In the genomic region with DNA sequence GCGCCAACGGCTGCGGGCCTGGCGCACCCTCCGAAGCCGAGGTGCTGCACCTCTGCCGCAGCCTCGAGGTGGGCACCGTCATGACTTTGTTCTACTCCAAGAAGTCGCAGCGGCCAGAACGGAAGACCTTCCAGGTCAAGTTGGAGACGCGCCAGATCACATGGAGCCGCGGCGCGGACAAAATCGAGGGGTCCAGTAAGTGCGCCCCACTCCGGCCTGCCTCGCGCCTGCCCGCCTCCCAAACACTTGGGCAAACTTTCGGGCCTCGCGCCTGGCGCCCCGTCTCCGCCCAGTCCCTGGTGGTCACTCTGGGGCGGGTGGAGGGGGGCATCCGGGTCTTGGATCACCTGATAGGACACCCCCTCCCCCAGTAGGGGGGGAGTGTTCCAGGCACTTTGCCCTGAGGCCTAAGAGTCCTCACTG, we compare ENCODE assay signal across 8 mouse cellular contexts. TPM values are rescaled to one million over a fixed set of nuclear protein-coding genes. Genes with fewer than 3 reads are reported as not detected.
DNase-seq lines count a peak whose midpoint lies in the region; ATAC-seq and TF ChIP-seq lines count a peak whose summit lies in the region.

No protein-coding gene starts in this region.

- peak overlapping the region; percentile 88 for H3K4me2 ChIP-seq in forebrain, embryonic 13.5 days

- H3K27me3 ChIP-seq in E14TG2a.4 (ENCODE audit: insufficient read depth, low read length): peaks cover 10% of the 10 kb centered on the region; the same call in 1 of the 2 replicates
- no peaks in the 10 kb centered on the region for H3K27me3 ChIP-seq in forebrain, embryonic 13.5 days

- intact Hi-C loops in heart, postnatal 10 days (cut with DNase I): loop anchor here (2.0 to 5.0 kb wide), 3 partner anchors 33 to 155 kb away; no protein-coding TSS in a partner anchor

- H3K4me3 ChIP-seq in E14TG2a.4 (replicated peaks; ENCODE audit: low read length): peak overlapping the region; percentile 95
- H3K4me3 ChIP-seq in bone marrow, adult 2 months (replicated peaks; ENCODE audit: control insufficient read depth, low read depth, low read length): peak overlapping the region; percentile 82
- H3K4me3 ChIP-seq in forebrain, embryonic 13.5 days: peak overlapping the region; percentile 89

- H3K9ac ChIP-seq in forebrain, embryonic 13.5 days: peak overlapping the region; percentile 100

- peaks cover 27% of the 10 kb centered on the region for H3K36me3 ChIP-seq in E14TG2a.4 (ENCODE audit: insufficient read depth, low read length)
- H3K36me3 ChIP-seq in forebrain, embryonic 13.5 days (ENCODE audit: poor library complexity, severe bottlenecking): peaks cover 29% of the 10 kb centered on the region

- peaks cover 61% of the 10 kb centered on the region for H3K4me1 ChIP-seq in E14TG2a.4 (replicated peaks; ENCODE audit: low read depth, low read length)
- H3K4me1 ChIP-seq in bone marrow, adult 2 months (ENCODE audit: control insufficient read depth, insufficient read depth, low read length): peaks cover 3% of the 10 kb centered on the region; the same call in 1 of the 2 replicates
- peaks cover 55% of the 10 kb centered on the region for H3K4me1 ChIP-seq in forebrain, embryonic 13.5 days

- peak overlapping the region; percentile 30; the same call in 1 of the 2 replicates for H3K27ac ChIP-seq in bone marrow, adult 2 months (ENCODE audit: control insufficient read depth, insufficient read depth, low read depth, low read length, poor library complexity)
- peak overlapping the region; percentile 96 for H3K27ac ChIP-seq in forebrain, embryonic 13.5 days

- ATAC-seq in forebrain, embryonic 13.5 days: peak; percentile 16
- ATAC-seq in CD4-positive, CD25-positive, alpha-beta regulatory T cell, adult 4 months: no peak

- no peak for TF ChIP-seq POLR2A in bone marrow, adult 2 months (IDR thresholded peaks at IDR 0.05; ENCODE audit: borderline replicate concordance, control insufficient read depth, low read depth, low read length)

- peak; percentile 78 to 83 for DNase-seq in heart, postnatal 10 days
- DNase-seq in kidney, postnatal 4 days: peak; percentile 76 to 87
- peak; percentile 75 to 84 for DNase-seq in lung, adult 18-20 months
- DNase-seq in ovary, postnatal 14 days (ENCODE audit: low spot score): peak; percentile 59

- WGBS in bone marrow, adult 2 months: under 1% methylated on average over 32 of the region's 32 CpGs
- WGBS in forebrain, embryonic 13.5 days: 1% methylated on average over 32 of the region's 32 CpGs

- TF ChIP-seq CTCF in E14TG2a.4 (conservative IDR thresholded peaks at IDR 0.05; ENCODE audit: low read length): no peak
- no peak for TF ChIP-seq CTCF in bone marrow, adult 2 months (IDR thresholded peaks at IDR 0.05; ENCODE audit: control insufficient read depth, insufficient read depth, low read length)

- no peaks in the 10 kb centered on the region for H3K9me3 ChIP-seq in E14TG2a.4 (ENCODE audit: low read length)
- H3K9me3 ChIP-seq in forebrain, embryonic 13.5 days (replicated peaks): no peaks in the 10 kb centered on the region

RNA-seq across cellular contexts. Expression of a gene that starts 0.8 kb away (rescaled TPM):
- 12.8 and 21.0 TPM in 2 replicates for polyA plus RNA-seq in bone marrow, adult 2 months (2011; ENCODE audit: insufficient read depth, insufficient read length, low replicate concordance, missing spikeins)
- 66.8 and 70.1 TPM in 2 replicates for polyA plus RNA-seq in forebrain, embryonic 13.5 days (2015; fragmentation: Nextera tagmentation; extraction: Ambion mirVana)
- total RNA-seq in heart, postnatal 10 days (2021): 10 to 100 TPM; 97.2 to 99.0 TPM
- polyA plus RNA-seq in CD4-positive, CD25-positive, alpha-beta regulatory T cell, adult 4 months (2017; shearing (Covaris generic)): 10 to 100 TPM; 56.4 to 66.8 TPM
